Mouse (Mus musculus) neutrophil, adult 5-6 weeks (primary cell): ENCODE measurements around the gene Armh1. TPM values are rescaled to one million over a fixed set of nuclear protein-coding genes. Genes with fewer than 3 reads are reported as not detected.
A peak's percentile ranks its signal among the peaks of the same experiment; 100 is the strongest.
"Not testable (repeated sequence)": the region's sequence is repeated elsewhere in the genome, so short reads cannot be mapped to it uniquely, and the experiment has no call there.

Experiments used
- ATAC-seq: fragments of 151-379, 151-347 bp; 2 replicates; pipeline ENCODE4 v1.8.0; 2017; ENCODE audit warnings: mild to moderate bottlenecking, moderate TSS enrichment; ENCODE audit not compliant: insufficient number of reproducible peaks, poor library complexity, low FRiP score, severe bottlenecking; ENCODE audit errors: extremely low read depth
- total RNA-seq: library from RNA; stranded (forward); fragments of 200-1000 nt; gene quantifications from 2 replicates; pipeline ENCODE4 v1.2.3, GENCODE M21; 2017

Armh1 gene
- total RNA-seq, 1 experiment from 2014 or later: not detected

- no peak for ATAC-seq
Measured at GRCm38 (mm10) chr4:117272459-117272858, 20.5 kb upstream of the Armh1 start.

GRCm38 (mm10) chr4:117270278-117270677 is 18.4 kb upstream of the Armh1 start:
- ATAC-seq: peak; percentile 54

GRCm38 (mm10) chr4:117267831-117268437 is 16.0 kb upstream of the Armh1 start:
- ATAC-seq: no peak

GRCm38 (mm10) chr4:117267284-117267683 is 15.4 kb upstream of the Armh1 start:
- peak; percentile 83 for ATAC-seq

GRCm38 (mm10) chr4:117262987-117263386 is 11.1 kb upstream of the Armh1 start:
- ATAC-seq: no peak

GRCm38 (mm10) chr4:117262101-117262913 is 10.4 kb upstream of the Armh1 start:
- no peak for ATAC-seq

GRCm38 (mm10) chr4:117261222-117261621 is 9.3 kb upstream of the Armh1 start:
- no peak for ATAC-seq

- ATAC-seq: not testable (repeated sequence)
Measured at GRCm38 (mm10) chr4:117259909-117260308, 8.0 kb upstream of the Armh1 start.

GRCm38 (mm10) chr4:117254672-117255071 is 2.7 kb upstream of the Armh1 start:
- ATAC-seq: no peak

- no peak for ATAC-seq
Measured at GRCm38 (mm10) chr4:117254017-117254627, 2.2 kb upstream of the Armh1 start.

GRCm38 (mm10) chr4:117253218-117254016 is 1.5 kb upstream of the Armh1 start:
- ATAC-seq: no peak

- ATAC-seq: no peak
Measured at GRCm38 (mm10) chr4:117252755-117253154, 830 bp upstream of the Armh1 start.

GRCm38 (mm10) chr4:117252351-117252750 is 426 bp upstream of the Armh1 start:
- ATAC-seq: no peak

- ATAC-seq: no peak
Measured at GRCm38 (mm10) chr4:117250982-117251381, 943 bp downstream of the Armh1 start.

GRCm38 (mm10) chr4:117240867-117241266 is 11.1 kb downstream of the Armh1 start:
- ATAC-seq: no peak

- no peak for ATAC-seq
Measured at GRCm38 (mm10) chr4:117239153-117239552, 12.8 kb downstream of the Armh1 start.

GRCm38 (mm10) chr4:117235822-117236221 is 16.1 kb downstream of the Armh1 start:
- no peak for ATAC-seq

GRCm38 (mm10) chr4:117234166-117234741 is 17.7 kb downstream of the Armh1 start:
- ATAC-seq: no peak

- no peak for ATAC-seq
Measured at GRCm38 (mm10) chr4:117231208-117231607, 20.7 kb downstream of the Armh1 start.
